Mouse (Mus musculus): ENCODE results near the gene Wbp11. TPM values are rescaled to one million over a fixed set of nuclear protein-coding genes. Genes with fewer than 3 reads are reported as not detected.
"Not testable (repeated sequence)": the region's sequence is repeated elsewhere in the genome, so short reads cannot be mapped to it uniquely, and the experiment has no call there.

Gene Wbp11
- polyA plus RNA-seq, 1 experiment from 2014 or later: 165 TPM

DNA sequence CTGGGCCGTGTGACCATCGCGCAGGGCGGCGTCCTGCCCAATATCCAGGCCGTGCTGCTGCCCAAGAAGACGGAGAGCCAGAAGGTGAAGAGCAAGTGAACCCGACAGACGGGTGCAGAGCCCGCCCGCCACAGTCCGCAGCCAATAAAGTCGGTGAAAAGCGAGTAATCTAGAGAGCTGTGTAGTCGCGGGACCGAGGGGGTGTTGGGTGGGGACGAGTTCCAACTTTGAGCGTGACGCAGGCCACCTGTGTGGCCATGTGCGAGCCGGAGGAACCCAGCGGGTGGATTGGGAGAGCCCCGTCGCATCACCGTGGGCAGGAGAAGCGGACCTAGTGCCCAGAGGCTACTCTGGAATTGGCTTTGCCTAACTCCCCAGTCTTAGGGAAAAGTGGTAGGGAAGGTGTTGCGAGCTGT is 19.4 kb downstream of the Wbp11 start:
- Histone ChIP-seq H3K4me3 (peak overlapping the region; percentile 88), H3K4me1 (peaks cover 28% of the 10 kb centered on the region), H3K27me3 (replicated peaks; ENCODE audit: low read depth, poor library complexity, severe bottlenecking) (no peaks in the 10 kb centered on the region), H3K27ac (replicated peaks) (peak overlapping the region; percentile 84), H3K36me3 (replicated peaks) (peaks cover 38% of the 10 kb centered on the region), H3K9me3 (no peaks in the 10 kb centered on the region)
- DNase-seq (ENCODE audit: low spot score): peak; percentile 44
- whole genome bisulfite sequencing: under 1% methylated on average over 28 of the region's 28 CpGs

DNA sequence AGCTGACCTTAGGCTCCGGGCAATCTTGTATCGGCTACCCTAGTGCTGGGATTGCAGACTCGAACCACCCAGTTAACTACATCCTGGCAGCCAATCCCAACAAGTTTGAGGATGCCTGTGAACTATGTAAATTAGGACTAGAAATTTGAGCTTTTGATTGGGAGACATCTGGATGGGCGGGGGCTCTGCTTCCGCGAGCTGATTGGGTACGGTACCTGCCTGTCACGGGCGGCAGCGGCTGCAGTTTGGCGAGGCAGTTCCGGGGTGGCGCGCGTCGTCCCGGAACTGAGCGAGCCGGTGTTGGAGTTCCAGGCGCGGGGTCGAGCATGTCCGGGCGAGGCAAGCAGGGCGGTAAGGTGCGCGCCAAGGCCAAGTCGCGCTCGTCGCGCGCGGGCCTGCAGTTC is 20.0 kb downstream of the Wbp11 start, which contains the start of gene H2afj:
H2afj (plus strand) TSS at position 231 of the 404 bp plus-strand sequence.
- Histone ChIP-seq H3K4me1 (peaks cover 33% of the 10 kb centered on the region), H3K4me3 (peak within 1 kb of the TSS; percentile 88), H3K36me3 (replicated peaks) (peaks cover 31% of the 10 kb centered on the region), H3K27ac (replicated peaks) (peak within 1 kb of the TSS; percentile 87), H3K9me3 (no peaks in the 10 kb centered on the region), H3K27me3 (replicated peaks; ENCODE audit: low read depth, poor library complexity, severe bottlenecking) (no peaks in the 10 kb centered on the region)
- peak; percentile 98 for DNase-seq (ENCODE audit: low spot score)
- WGBS: 0% methylated on average over 34 of the region's 34 CpGs

DNA sequence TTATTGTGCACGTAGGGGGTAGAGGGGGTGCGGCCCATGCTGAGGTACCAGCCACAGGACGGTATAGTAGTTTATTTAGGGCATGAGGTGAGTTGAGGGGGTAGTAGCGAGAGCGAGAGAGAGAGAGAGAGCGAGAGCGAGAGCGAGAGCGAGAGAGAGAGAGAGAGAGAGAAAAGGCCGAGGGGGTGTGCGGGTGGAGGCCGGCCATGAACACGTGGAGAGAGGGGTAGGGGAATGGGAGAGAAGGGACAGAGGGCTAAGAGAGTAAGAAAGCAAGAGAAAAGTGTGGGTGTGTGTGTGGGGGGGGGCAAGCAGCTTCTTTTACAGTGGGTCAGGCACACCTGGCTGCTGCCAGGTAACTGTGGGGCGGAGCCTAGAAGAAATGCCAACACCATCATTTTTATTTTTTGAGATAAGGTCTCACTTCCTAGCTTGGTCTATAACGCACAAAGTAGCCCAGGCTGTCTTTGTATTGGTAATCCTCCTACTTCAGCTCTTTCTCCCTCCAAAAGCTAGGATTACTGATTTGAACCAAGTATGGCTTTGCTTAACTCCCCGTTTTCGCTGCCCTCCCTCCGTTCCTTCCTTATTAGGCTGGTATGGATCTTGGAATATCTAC is 20.5 kb downstream of the Wbp11 start:
- Histone ChIP-seq H3K27ac (replicated peaks) (peak overlapping the region; percentile 87), H3K27me3 (replicated peaks; ENCODE audit: low read depth, poor library complexity, severe bottlenecking) (no peaks in the 10 kb centered on the region), H3K9me3 (no peaks in the 10 kb centered on the region), H3K4me1 (peaks cover 36% of the 10 kb centered on the region), H3K4me3 (peak overlapping the region; percentile 88), H3K36me3 (replicated peaks) (peaks cover 26% of the 10 kb centered on the region)
- 30% methylated on average over 18 of the region's 18 CpGs for WGBS
- DNase-seq (ENCODE audit: low spot score): peak; percentile 54

DNA sequence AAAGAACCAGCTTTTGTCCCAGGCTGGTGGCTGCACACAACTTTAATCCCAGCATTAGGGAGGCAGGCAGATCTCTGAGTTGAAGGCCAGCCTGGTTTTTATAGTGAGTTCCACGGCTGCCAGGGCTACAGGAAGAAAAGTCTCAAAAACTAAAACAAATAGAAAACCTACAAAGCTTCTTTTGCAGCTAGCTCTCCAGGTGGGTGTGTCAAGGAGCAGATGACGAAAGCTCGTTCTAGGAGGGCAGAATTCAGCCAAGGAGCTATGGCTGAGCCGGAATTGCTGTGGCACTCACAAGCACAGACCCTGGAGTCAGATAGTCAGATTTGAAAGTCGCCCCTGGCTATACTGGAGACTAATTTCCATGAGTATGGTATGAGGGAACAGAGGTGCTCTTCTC is 21.2 kb downstream of the Wbp11 start:
- H3K4me1 ChIP-seq: peaks cover 36% of the 10 kb centered on the region
- no peak for DNase-seq (ENCODE audit: low spot score)
- H3K9me3 ChIP-seq: no peaks in the 10 kb centered on the region
- H3K4me3 ChIP-seq: no peak overlapping the region; the same call in 1 of the 2 replicates
- no peaks in the 10 kb centered on the region for H3K27me3 ChIP-seq (replicated peaks; ENCODE audit: low read depth, poor library complexity, severe bottlenecking)
- peaks cover 19% of the 10 kb centered on the region for H3K36me3 ChIP-seq (replicated peaks)
- peak overlapping the region; percentile 87 for H3K27ac ChIP-seq (replicated peaks)
- 62% methylated on average over 5 of the region's 5 CpGs for WGBS

DNA sequence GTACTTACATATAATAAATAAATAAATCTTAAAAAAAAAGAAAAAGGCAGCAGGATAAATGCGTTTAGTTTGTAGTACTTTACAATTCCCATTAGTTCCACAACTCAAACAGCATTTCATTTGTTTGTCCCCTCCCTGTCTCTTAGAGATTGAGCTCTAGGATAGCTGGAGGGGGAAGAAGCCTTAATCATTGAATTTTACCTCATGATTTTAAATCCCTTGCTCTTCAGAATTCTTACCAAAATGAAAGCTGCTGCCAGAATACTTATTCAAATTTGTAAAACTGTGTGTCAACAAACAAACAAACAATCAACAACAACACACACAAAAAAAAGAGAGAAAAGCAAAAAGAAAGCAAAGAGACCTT is 22.6 kb downstream of the Wbp11 start:
- DNase-seq (ENCODE audit: low spot score): no peak
- no peaks in the 10 kb centered on the region for H3K9me3 ChIP-seq
- 83% methylated on average over 1 of the region's 1 CpGs for WGBS
- H3K36me3 ChIP-seq (replicated peaks): peaks cover 7% of the 10 kb centered on the region; the same call in 1 of the 2 replicates
- H3K27me3 ChIP-seq (replicated peaks; ENCODE audit: low read depth, poor library complexity, severe bottlenecking): no peaks in the 10 kb centered on the region
- H3K4me3 ChIP-seq: no peak overlapping the region
- no peak overlapping the region for H3K27ac ChIP-seq (replicated peaks)
- peaks cover 36% of the 10 kb centered on the region for H3K4me1 ChIP-seq

DNA sequence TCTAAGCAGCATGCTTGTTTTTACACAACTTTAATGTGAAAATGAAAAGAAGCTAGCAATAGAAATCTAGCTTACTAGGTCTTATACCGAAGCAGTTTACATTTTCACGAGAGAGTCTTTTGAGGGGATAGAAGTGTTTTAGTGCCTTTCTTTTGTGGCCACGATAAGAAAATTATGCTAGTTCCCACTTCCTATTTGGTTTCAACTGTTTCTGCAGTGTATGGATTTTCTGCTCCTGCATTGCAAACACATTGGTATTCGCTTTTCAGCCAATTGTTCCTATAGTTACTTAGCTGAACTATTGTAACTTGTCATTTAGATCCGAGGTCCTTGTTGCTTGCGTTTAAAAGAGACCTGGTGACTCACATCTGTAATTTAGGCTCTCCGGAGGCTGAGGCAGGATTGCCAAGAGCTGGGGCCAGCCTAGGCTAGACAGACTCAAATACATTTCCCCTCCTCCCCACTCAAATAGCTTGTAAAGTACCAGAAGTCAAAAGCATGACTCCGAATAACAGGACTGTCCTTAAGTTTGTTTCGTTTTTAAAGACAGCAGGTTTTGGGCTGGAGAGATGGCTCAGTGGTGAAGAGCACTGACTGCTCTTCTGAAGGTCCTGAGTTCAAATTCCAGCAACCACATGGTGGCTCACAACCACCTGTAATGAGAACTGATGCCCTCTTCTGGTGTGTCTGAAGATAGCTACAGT is 23.2 kb downstream of the Wbp11 start:
- H3K9me3 ChIP-seq: no peaks in the 10 kb centered on the region
- no peak for DNase-seq (ENCODE audit: low spot score)
- H3K27ac ChIP-seq (replicated peaks): peak overlapping the region; percentile 99
- H3K4me1 ChIP-seq: peaks cover 36% of the 10 kb centered on the region
- peaks cover 2% of the 10 kb centered on the region; the same call in 1 of the 2 replicates for H3K36me3 ChIP-seq (replicated peaks)
- H3K4me3 ChIP-seq: peak overlapping the region; percentile 74
- no peaks in the 10 kb centered on the region for H3K27me3 ChIP-seq (replicated peaks; ENCODE audit: low read depth, poor library complexity, severe bottlenecking)
- WGBS: 41% methylated on average over 9 of the region's 9 CpGs

DNA sequence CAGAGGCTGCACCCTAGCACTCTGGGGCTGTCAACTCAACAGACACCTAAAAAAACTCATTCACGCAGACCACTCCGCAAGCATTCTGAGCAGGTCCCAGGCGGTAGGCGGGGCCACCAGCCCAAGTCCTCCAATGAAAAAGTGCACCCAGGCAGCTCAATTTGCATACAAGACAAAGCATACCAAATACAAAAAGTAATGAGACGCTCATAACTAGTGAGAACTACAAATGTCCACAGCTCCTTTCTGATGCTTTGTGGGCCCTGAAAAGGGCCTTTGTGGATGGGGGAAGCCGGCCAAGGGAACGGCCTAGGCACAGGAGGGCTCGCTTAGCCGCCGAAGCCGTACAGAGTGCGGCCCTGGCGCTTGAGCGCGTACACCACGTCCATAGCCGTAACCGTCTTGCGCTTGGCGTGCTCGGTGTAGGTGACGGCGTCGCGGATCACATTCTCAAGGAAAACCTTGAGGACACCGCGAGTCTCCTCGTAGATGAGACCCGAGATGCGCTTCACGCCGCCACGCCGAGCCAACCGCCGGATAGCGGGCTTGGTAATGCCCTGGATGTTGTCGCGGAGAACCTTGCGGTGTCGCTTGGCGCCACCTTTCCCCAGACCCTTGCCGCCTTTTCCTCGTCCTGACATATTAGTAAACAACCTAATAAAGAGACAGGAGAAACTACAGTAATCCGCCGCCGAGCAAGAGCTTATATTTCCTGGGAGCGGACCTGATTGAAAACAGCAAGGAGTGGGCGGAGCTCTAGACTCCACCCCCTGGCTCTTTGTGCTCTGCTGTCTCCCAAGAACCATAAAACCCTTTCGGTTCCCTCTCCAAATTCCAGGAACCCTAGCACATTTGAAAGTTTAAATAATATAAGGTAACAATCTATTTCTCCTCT is 24.0 kb downstream of the Wbp11 start, which contains the start of gene Hist4h4:
Hist4h4 (minus strand) TSS at position 677 of the 895 bp plus-strand sequence.
- Histone ChIP-seq H3K4me1 (peaks cover 28% of the 10 kb centered on the region), H3K27ac (replicated peaks) (peak within 1 kb of the TSS; percentile 99), H3K27me3 (replicated peaks; ENCODE audit: low read depth, poor library complexity, severe bottlenecking) (no peaks in the 10 kb centered on the region), H3K4me3 (peak within 1 kb of the TSS; percentile 74), H3K36me3 (replicated peaks) (no peaks in the 10 kb centered on the region), H3K9me3 (no peaks in the 10 kb centered on the region)
- DNase-seq (ENCODE audit: low spot score): peak; percentile 91
- WGBS: under 1% methylated on average over 50 of the region's 50 CpGs

DNA sequence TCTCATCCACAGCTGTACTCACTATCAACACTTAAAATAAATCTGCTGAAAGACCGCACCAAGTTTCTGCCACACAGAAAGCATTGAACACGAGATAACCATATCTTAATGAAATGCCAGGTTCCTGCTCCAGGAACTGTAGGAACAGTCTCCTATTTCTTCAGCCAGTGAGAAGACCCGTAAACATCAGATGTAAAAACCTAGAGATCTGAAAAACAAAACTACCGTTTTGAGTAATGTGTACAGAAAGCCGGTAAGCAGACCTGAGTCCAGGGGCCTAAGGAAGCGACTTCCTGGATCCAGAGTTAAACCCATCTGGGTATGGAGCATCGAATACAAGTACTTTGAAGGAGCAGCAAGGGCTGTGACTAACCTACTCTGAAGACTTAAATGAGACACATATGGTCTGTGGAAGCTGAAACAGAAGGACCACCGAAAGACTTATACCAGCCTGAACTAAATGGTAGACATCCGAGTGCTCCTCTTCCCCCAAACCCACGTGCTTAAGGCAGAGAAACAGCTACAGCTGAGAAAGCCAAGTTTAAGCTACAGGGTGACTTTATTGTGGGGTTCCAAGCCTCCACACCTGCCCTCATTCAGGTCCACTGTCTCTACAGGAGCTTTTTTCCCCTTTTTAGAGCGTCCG is 24.8 kb downstream of the Wbp11 start:
- H3K9me3 ChIP-seq: no peaks in the 10 kb centered on the region
- peak overlapping the region; percentile 74 for H3K4me3 ChIP-seq
- DNase-seq (ENCODE audit: low spot score): no peak
- H3K27me3 ChIP-seq (replicated peaks; ENCODE audit: low read depth, poor library complexity, severe bottlenecking): no peaks in the 10 kb centered on the region
- H3K4me1 ChIP-seq: peaks cover 22% of the 10 kb centered on the region
- 23% methylated on average over 12 of the region's 12 CpGs for WGBS
- H3K36me3 ChIP-seq (replicated peaks): no peaks in the 10 kb centered on the region
- H3K27ac ChIP-seq (replicated peaks): peak overlapping the region; percentile 99

DNA sequence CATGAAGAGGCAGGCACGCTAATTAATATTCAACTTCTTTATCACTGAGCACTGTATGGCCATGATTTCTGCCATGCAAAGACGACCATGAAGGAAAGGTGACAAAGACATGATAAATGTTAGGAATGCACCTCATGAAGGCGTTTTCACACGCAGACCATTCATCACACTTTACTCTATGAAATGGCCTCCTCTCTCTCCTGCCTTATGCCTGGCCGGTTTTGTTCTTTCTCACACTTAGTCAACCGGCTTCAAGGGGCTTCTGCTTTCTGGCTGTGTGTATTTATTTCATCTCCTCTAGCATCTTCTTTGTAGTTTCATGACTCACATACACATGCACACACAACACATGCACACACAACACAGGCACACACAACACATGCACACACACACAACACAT is 26.8 kb downstream of the Wbp11 start:
- no peak for DNase-seq (ENCODE audit: low spot score)
- Histone ChIP-seq H3K4me3 (no peak overlapping the region), H3K27me3 (replicated peaks; ENCODE audit: low read depth, poor library complexity, severe bottlenecking) (no peaks in the 10 kb centered on the region), H3K27ac (replicated peaks) (no peak overlapping the region), H3K9me3 (no peaks in the 10 kb centered on the region), H3K36me3 (replicated peaks) (no peaks in the 10 kb centered on the region), H3K4me1 (peaks cover 14% of the 10 kb centered on the region)
- 87% methylated on average over 6 of the region's 6 CpGs for whole genome bisulfite sequencing

DNA sequence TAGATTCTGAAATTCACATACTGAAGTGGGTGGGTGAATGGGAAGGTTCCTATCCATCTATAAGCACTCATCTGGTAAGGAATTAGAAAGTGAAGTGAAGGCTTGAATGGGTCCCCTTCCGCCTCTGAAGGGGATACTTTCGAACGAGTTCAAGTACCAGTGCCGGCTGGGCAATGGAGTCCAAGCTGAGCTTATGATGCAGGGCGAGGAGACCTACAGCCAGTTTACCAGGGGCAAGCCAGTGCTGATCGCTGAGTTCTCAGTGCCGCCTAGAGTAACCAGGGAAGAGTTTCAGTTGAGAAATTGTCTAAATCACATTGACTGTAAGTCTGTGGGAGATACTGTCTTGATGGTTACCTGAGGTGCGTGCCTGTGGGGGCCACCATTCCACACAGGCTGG is 27.3 kb downstream of the Wbp11 start:
- Histone ChIP-seq H3K27me3 (replicated peaks; ENCODE audit: low read depth, poor library complexity, severe bottlenecking) (peaks cover 4% of the 10 kb centered on the region; the same call in 1 of the 2 replicates), H3K9me3 (no peaks in the 10 kb centered on the region), H3K27ac (replicated peaks) (no peak overlapping the region), H3K4me3 (no peak overlapping the region), H3K36me3 (replicated peaks) (no peaks in the 10 kb centered on the region), H3K4me1 (peaks cover 14% of the 10 kb centered on the region)
- 93% methylated on average over 8 of the region's 8 CpGs for WGBS
- no peak for DNase-seq (ENCODE audit: low spot score)

DNA sequence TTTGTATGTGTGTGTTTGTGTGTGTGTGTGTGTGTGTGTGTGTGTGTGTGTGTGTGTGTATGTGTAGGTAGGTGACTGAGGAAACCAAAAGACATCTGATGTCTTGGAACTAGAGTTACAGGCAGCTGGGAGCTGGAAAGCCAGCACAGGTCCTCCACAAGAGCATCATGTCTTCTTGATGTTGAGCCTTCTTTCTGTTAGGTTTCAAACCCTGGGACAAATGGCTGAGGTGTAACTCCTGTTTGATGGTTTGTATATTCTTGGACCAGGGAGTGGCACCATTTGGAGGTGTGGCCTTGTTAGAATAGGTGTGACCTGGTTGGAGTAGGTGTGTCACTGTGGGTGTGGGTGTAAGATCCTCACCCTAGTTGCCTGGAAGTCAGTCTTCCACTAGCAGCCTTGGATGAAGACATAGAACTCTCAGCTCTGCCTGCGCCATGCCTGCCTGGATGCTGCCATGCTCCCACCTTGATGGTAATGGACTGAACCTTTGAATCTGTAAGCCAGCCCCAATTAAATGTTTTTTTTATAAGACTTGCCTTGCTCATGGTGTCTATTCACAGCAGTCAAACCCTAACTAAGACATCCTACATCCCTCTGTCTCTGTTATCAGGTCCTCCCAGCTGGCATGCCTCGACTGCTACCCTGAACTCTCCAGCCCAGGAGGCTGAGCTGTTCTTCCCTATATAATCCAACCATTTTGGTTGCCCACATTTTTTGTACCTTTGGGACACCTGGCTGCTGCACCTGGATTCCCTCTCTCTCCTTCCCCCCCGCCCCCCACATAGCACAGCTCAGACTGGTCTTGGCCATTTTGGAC is 29.9 kb downstream of the Wbp11 start:
- not testable (repeated sequence) for DNase-seq (ENCODE audit: low spot score); H3K9me3 ChIP-seq; H3K27ac ChIP-seq (replicated peaks); H3K4me3 ChIP-seq; H3K36me3 ChIP-seq (replicated peaks)
- WGBS: 79% methylated on average over 3 of the region's 3 CpGs
- H3K4me1 ChIP-seq: peaks cover 18% of the 10 kb centered on the region
- peaks cover 15% of the 10 kb centered on the region for H3K27me3 ChIP-seq (replicated peaks; ENCODE audit: low read depth, poor library complexity, severe bottlenecking)

Measured in embryonic facial prominence, embryonic 10.5 days (tissue).